Mouse (Mus musculus) lung, adult 2 months (tissue): ENCODE measurements around the gene Mapk13.

Source experiments
- CTCF ChIP-seq: fragments of 200-500 bp; IDR thresholded peaks from 2 replicates; pipeline ENCODE4 v1.5.1; 2011; ENCODE audit warnings: mild to moderate bottlenecking, low read length, control low read depth; ENCODE audit not compliant: insufficient read depth
- POLR2A ChIP-seq: fragments of 200-500 bp; IDR thresholded peaks from 2 replicates; pipeline ENCODE4 v1.6.1; 2011; ENCODE audit warnings: low read depth, mild to moderate bottlenecking, control low read depth, low read length, borderline replicate concordance; ENCODE audit errors: extremely low read depth

DNA sequence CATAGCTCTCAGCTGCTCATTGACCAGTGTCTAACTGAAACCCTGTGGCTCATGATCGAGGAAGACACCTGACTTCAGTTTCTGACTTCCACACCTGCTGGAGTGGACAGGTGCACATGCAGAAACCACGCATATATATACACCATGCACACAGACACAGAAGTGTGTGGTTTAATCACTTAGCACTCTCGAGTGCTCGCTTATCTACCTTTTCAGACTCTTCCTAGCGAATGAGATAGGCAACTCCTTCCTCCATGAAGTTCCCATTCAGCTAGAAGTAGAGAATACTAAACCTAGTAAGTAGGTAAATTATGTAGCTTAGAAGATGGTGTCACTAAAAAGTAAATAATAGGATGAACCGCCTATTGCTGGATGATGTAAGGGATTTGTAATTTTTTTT is 35.9 kb downstream of the Mapk13 start:
- TF ChIP-seq CTCF (no peak), POLR2A (no peak)
